ENCODE assay signal across 13 mouse cellular contexts in the genomic region with DNA sequence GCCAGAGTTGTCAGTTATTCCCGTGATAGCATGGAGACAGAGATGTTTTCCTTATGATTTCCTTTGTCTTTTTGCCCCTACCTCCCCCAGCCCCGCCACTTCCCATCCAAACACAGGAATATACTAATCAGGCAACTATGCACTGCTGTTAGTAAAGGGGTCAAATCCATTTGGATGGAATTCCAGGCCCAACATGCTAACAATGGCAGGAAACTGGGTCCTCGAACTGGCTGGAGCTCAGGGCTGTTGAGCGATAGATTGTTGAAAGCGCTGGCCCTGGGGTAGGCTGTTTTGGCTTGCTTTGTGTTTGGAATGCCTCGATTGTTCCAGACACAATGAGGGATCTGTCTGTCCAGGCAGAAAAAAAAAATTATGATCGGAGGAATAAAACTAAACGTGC.
DNase-seq lines count a peak whose midpoint lies in the region; ATAC-seq lines count a peak whose summit lies in the region.
"Had no signal": no experiment of that assay in that cellular context is flagged by ENCODE, and none has a peak within 500 bp of the region (broad histone marks: within the 10 kb centered on the region; RNA-seq: fewer than 3 reads in every experiment).

No protein-coding gene starts in this region.

- no peaks in the 10 kb centered on the region for H3K9me3 ChIP-seq in embryonic facial prominence, embryonic 14.5 days (ENCODE audit: control insufficient read depth, low read length)
- H3K9me3 ChIP-seq in embryonic facial prominence, embryonic 10.5 days, result no peaks in the 10 kb centered on the region
- no peaks in the 10 kb centered on the region; the same call in 1 of the 2 replicates for H3K9me3 ChIP-seq in heart, embryonic 14.5 days (ENCODE audit: control insufficient read depth, low read length)
- H3K9me3 ChIP-seq in lung, embryonic 15.5 days, result no peaks in the 10 kb centered on the region
- no peaks in the 10 kb centered on the region for H3K9me3 ChIP-seq in forebrain, embryonic 16.5 days (ENCODE audit: control insufficient read depth, low read length)
- H3K9me3 ChIP-seq: G1E; midbrain, embryonic 13.5 days had no signal

- H3K27ac ChIP-seq in embryonic facial prominence, embryonic 14.5 days (replicated peaks; ENCODE audit: low read depth, low read length), result no peak overlapping the region
- no peak overlapping the region; the same call in 1 of the 2 replicates for H3K27ac ChIP-seq in embryonic facial prominence, embryonic 10.5 days (replicated peaks)
- H3K27ac ChIP-seq in heart, embryonic 14.5 days (replicated peaks in 1 of 2; ENCODE audit: control insufficient read depth in 1 of 2, insufficient read depth in 1 of 2, low read depth in 2 of 2, low read length in 2 of 2), result peak overlapping the region; percentile 47 to 51
- peak overlapping the region; percentile 61 for H3K27ac ChIP-seq in lung, embryonic 15.5 days
- no peak overlapping the region for H3K27ac ChIP-seq in forebrain, embryonic 16.5 days (ENCODE audit: low read length)
- H3K27ac ChIP-seq: hindbrain, embryonic 14.5 days; midbrain, embryonic 13.5 days had no signal

- DNase-seq in embryonic facial prominence, embryonic 14.5 days (ENCODE audit: low spot score), result peak; percentile 41
- no peak for DNase-seq in embryonic facial prominence, embryonic 10.5 days (ENCODE audit: low spot score)
- peak; percentile 84 for DNase-seq in Muller cell, postnatal 12 days (ENCODE audit: inconsistent ontology term)
- DNase-seq in cerebellum, adult 18-20 months, result no peak
- DNase-seq in urinary bladder, adult 2 months (ENCODE audit: low spot score), result no peak
- DNase-seq: thymus, adult 2 months had no signal

- H3K9ac ChIP-seq in embryonic facial prominence, embryonic 14.5 days (ENCODE audit: low read depth, low read length), result no peak overlapping the region
- no peak overlapping the region for H3K9ac ChIP-seq in heart, embryonic 14.5 days (ENCODE audit: low read length)
- H3K9ac ChIP-seq in lung, embryonic 15.5 days, result no peak overlapping the region
- no peak overlapping the region for H3K9ac ChIP-seq in forebrain, embryonic 16.5 days (replicated peaks; ENCODE audit: low read depth, low read length)
- H3K9ac ChIP-seq: hindbrain, embryonic 14.5 days; midbrain, embryonic 13.5 days had no signal

- no peaks in the 10 kb centered on the region for H3K27me3 ChIP-seq in embryonic facial prominence, embryonic 14.5 days (replicated peaks; ENCODE audit: control insufficient read depth, insufficient read depth, low read length)
- 0 out of 2 replicates have a peak, but pooled peaks cover 8% of the 10 kb centered on the region for H3K27me3 ChIP-seq in embryonic facial prominence, embryonic 10.5 days (replicated peaks; ENCODE audit: low read depth, poor library complexity, severe bottlenecking)
- H3K27me3 ChIP-seq in heart, embryonic 14.5 days (ENCODE audit: control insufficient read depth, insufficient read depth, low read length), result no peaks in the 10 kb centered on the region
- H3K27me3 ChIP-seq in lung, embryonic 15.5 days, result no peaks in the 10 kb centered on the region
- H3K27me3 ChIP-seq in forebrain, embryonic 16.5 days (replicated peaks; ENCODE audit: control insufficient read depth, insufficient read depth, low read length), result no peaks in the 10 kb centered on the region

- no peak overlapping the region for H3K4me3 ChIP-seq in embryonic facial prominence, embryonic 14.5 days (ENCODE audit: low read depth, low read length)
- H3K4me3 ChIP-seq in embryonic facial prominence, embryonic 10.5 days, result no peak overlapping the region
- no peak overlapping the region for H3K4me3 ChIP-seq in heart, embryonic 14.5 days (ENCODE audit: control insufficient read depth in 1 of 2, insufficient read depth in 1 of 2, low read depth in 1 of 2, low read length in 2 of 2)
- H3K4me3 ChIP-seq in lung, embryonic 15.5 days, result no peak overlapping the region
- H3K4me3 ChIP-seq in forebrain, embryonic 16.5 days (replicated peaks; ENCODE audit: low read length), result no peak overlapping the region
- H3K4me3 ChIP-seq: midbrain, embryonic 13.5 days had no signal

- H3K36me3 ChIP-seq in embryonic facial prominence, embryonic 14.5 days (ENCODE audit: control insufficient read depth, insufficient read depth, low read length), result no peaks in the 10 kb centered on the region
- no peaks in the 10 kb centered on the region for H3K36me3 ChIP-seq in embryonic facial prominence, embryonic 10.5 days (replicated peaks)
- H3K36me3 ChIP-seq in heart, embryonic 14.5 days (ENCODE audit: control insufficient read depth, insufficient read depth, low read length), result no peaks in the 10 kb centered on the region
- no peaks in the 10 kb centered on the region for H3K36me3 ChIP-seq in lung, embryonic 15.5 days
- no peaks in the 10 kb centered on the region for H3K36me3 ChIP-seq in forebrain, embryonic 16.5 days (ENCODE audit: control insufficient read depth, insufficient read depth)
- H3K36me3 ChIP-seq: G1E; midbrain, embryonic 13.5 days had no signal

- no peaks in the 10 kb centered on the region for H3K4me1 ChIP-seq in embryonic facial prominence, embryonic 14.5 days (ENCODE audit: control insufficient read depth, insufficient read depth, low read length)
- peaks cover 23% of the 10 kb centered on the region for H3K4me1 ChIP-seq in embryonic facial prominence, embryonic 10.5 days
- peaks cover 35 to 48% of the 10 kb centered on the region in 2 experiments for H3K4me1 ChIP-seq in heart, embryonic 14.5 days (ENCODE audit: control insufficient read depth in 2 of 2, insufficient read depth in 2 of 2, low read length in 2 of 2)
- peaks cover 24% of the 10 kb centered on the region for H3K4me1 ChIP-seq in lung, embryonic 15.5 days
- H3K4me1 ChIP-seq in forebrain, embryonic 16.5 days (replicated peaks; ENCODE audit: control insufficient read depth, insufficient read depth, low read length), result no peaks in the 10 kb centered on the region
- H3K4me1 ChIP-seq: midbrain, embryonic 13.5 days had no signal

- ATAC-seq in embryonic facial prominence, embryonic 14.5 days (ENCODE audit: low read depth), result no peak
- peak; percentile 67; the same call in 1 of the 2 replicates for ATAC-seq in heart, embryonic 14.5 days (ENCODE audit: insufficient number of reproducible peaks, insufficient read depth, low FRiP score, low read depth)
- peak; percentile 62 for ATAC-seq in lung, embryonic 15.5 days (ENCODE audit: borderline replicate concordance, extremely low read depth, low FRiP score, low TSS enrichment)
- no peak for ATAC-seq in forebrain, embryonic 16.5 days
- ATAC-seq: forebrain, embryonic 14.5 days; midbrain, embryonic 13.5 days had no signal

- H3K4me2 ChIP-seq in embryonic facial prominence, embryonic 14.5 days (ENCODE audit: low read depth, low read length), result no peak overlapping the region
- H3K4me2 ChIP-seq in heart, embryonic 14.5 days (ENCODE audit: low read length), result no peak overlapping the region
- no peak overlapping the region for H3K4me2 ChIP-seq in lung, embryonic 15.5 days
- no peak overlapping the region for H3K4me2 ChIP-seq in forebrain, embryonic 16.5 days (ENCODE audit: low read length)
- H3K4me2 ChIP-seq: hindbrain, embryonic 14.5 days; midbrain, embryonic 13.5 days had no signal

- WGBS in embryonic facial prominence, embryonic 14.5 days, result 63% methylated on average over 8 of the region's 8 CpGs
- 67% methylated on average over 8 of the region's 8 CpGs for WGBS in embryonic facial prominence, embryonic 10.5 days
- WGBS in heart, embryonic 14.5 days, result 52% methylated on average over 8 of the region's 8 CpGs
- WGBS in lung, embryonic 15.5 days, result 46% methylated on average over 8 of the region's 8 CpGs
- 48% methylated on average over 8 of the region's 8 CpGs for WGBS in forebrain, embryonic 16.5 days

Comparison
In these comparisons a context has a peak if more than half of its experiments do, and no peak if none do; other contexts are left out.
1. DNase-seq: peak in embryonic facial prominence, embryonic 14.5 days (single experiment) and Muller cell, postnatal 12 days (single experiment); none in embryonic facial prominence, embryonic 10.5 days (single experiment), cerebellum, adult 18-20 months (0 of 2) and urinary bladder, adult 2 months (single experiment).
2. ATAC-seq: peak in heart, embryonic 14.5 days (single experiment) and lung, embryonic 15.5 days (single experiment); none in embryonic facial prominence, embryonic 14.5 days (single experiment) and forebrain, embryonic 16.5 days (single experiment).
3. H3K27ac ChIP-seq: peak in heart, embryonic 14.5 days (2 of 2) and lung, embryonic 15.5 days (single experiment); none in embryonic facial prominence, embryonic 14.5 days (single experiment), embryonic facial prominence, embryonic 10.5 days (single experiment) and forebrain, embryonic 16.5 days (single experiment).